Mouse (Mus musculus) thymus, postnatal 0 days (tissue): ENCODE measurements around the gene Rbms2. TPM values are rescaled to one million over a fixed set of nuclear protein-coding genes. Genes with fewer than 3 reads are reported as not detected.
"Not testable (repeated sequence)": the region's sequence is repeated elsewhere in the genome, so short reads cannot be mapped to it uniquely, and the experiment has no call there.

Source experiments
- DNase-seq: peaks from one replicate; pipeline ENCODE4 v3.0.0-alpha.2; 2015; ENCODE audit warnings: low spot score
- polyA plus RNA-seq: library from polyadenylated mRNA; unstranded; fragments of >200 nt; fragmentation: Nextera tagmentation; extraction: Ambion mirVana; gene quantifications from 2 replicates; pipeline ENCODE4 v1.2.1, GENCODE M21; 2015

Gene Rbms2
- 14.1 and 17.3 TPM in 2 replicates for polyA plus RNA-seq

GRCm38 (mm10) chr10:128179989-128180388 lies at the start of gene Rbms2:
Rbms2 (minus strand) TSS chr10:128180297.
- no peak for DNase-seq

- DNase-seq: no peak
These were observed 47.9 kb upstream of the Rbms2 start for GRCm38 (mm10) chr10:128228009-128228408.

- no peak for DNase-seq
These were observed 47.5 kb upstream of the Rbms2 start for GRCm38 (mm10) chr10:128227592-128227991.

GRCm38 (mm10) chr10:128225538-128225937 lies 45.4 kb upstream of the Rbms2 start, which contains the start of gene Mip:
Mip (plus strand) TSS chr10:128225838.
- no peak for DNase-seq

GRCm38 (mm10) chr10:128225064-128225463 lies 45.0 kb upstream of the Rbms2 start:
- no peak for DNase-seq

GRCm38 (mm10) chr10:128221533-128222286 lies 41.6 kb upstream of the Rbms2 start:
- DNase-seq: no peak

- no peak for DNase-seq
These were observed 38.5 kb upstream of the Rbms2 start for GRCm38 (mm10) chr10:128218387-128219117.

- DNase-seq: no peak
These were observed 34.9 kb upstream of the Rbms2 start for GRCm38 (mm10) chr10:128214981-128215380.

- not testable (repeated sequence) for DNase-seq
These were observed 34.0 kb upstream of the Rbms2 start for GRCm38 (mm10) chr10:128214112-128214511.

GRCm38 (mm10) chr10:128212871-128213323 lies 32.8 kb upstream of the Rbms2 start:
- peak; percentile 71 for DNase-seq

GRCm38 (mm10) chr10:128212148-128212547 lies 32.1 kb upstream of the Rbms2 start:
- DNase-seq: no peak

GRCm38 (mm10) chr10:128211390-128212108 lies 31.5 kb upstream of the Rbms2 start, which contains the start of gene Spryd4:
Spryd4 (minus strand) TSS chr10:128211807.
- DNase-seq: peak; percentile 89

GRCm38 (mm10) chr10:128210954-128211353 lies 30.9 kb upstream of the Rbms2 start:
- DNase-seq: no peak

- no peak for DNase-seq
These were observed 30.0 kb upstream of the Rbms2 start for GRCm38 (mm10) chr10:128210131-128210530.

GRCm38 (mm10) chr10:128209311-128210009 lies 29.4 kb upstream of the Rbms2 start:
- no peak for DNase-seq

GRCm38 (mm10) chr10:128208326-128208725 lies 28.2 kb upstream of the Rbms2 start:
- DNase-seq: no peak

- no peak for DNase-seq
These were observed 24.8 kb upstream of the Rbms2 start for GRCm38 (mm10) chr10:128204941-128205340.

- no peak for DNase-seq
These were observed 21.8 kb upstream of the Rbms2 start for GRCm38 (mm10) chr10:128201856-128202255.

- DNase-seq: peak; percentile 20
These were observed 14.7 kb upstream of the Rbms2 start for GRCm38 (mm10) chr10:128194551-128195461.

GRCm38 (mm10) chr10:128194024-128194550 lies 14.0 kb upstream of the Rbms2 start, which contains the start of gene Gls2:
Gls2 (plus strand) TSS chr10:128194457.
- DNase-seq: peak; percentile 89
